Mouse (Mus musculus): Measurements from ENCODE around the gene Hikeshi. TPM values are rescaled to one million over a fixed set of nuclear protein-coding genes. Genes with fewer than 3 reads are reported as not detected.
A peak's percentile ranks its signal among the peaks of the same experiment; 100 is the strongest.

Gene Hikeshi
- 48.2 and 59.3 TPM in 2 replicates for polyA plus RNA-seq (2015; fragmentation: Nextera tagmentation; extraction: Ambion mirVana)

- peak within 1 kb of the TSS; percentile 96 for H3K4me3 ChIP-seq (ENCODE audit: low read depth, low read length)
- H3K9ac ChIP-seq (ENCODE audit: low read depth, low read length): peak within 1 kb of the TSS; percentile 86
- no peaks in the 10 kb centered on the region for H3K27me3 ChIP-seq (ENCODE audit: control insufficient read depth, insufficient read depth, low read depth, low read length)
- no peaks in the 10 kb centered on the region for H3K9me3 ChIP-seq (replicated peaks; ENCODE audit: control insufficient read depth, low read length)
- peaks cover 16% of the 10 kb centered on the region for H3K4me1 ChIP-seq (ENCODE audit: control insufficient read depth, low read depth, low read length)
- H3K27ac ChIP-seq (ENCODE audit: low read length): peak within 1 kb of the TSS; percentile 80
- H3K4me2 ChIP-seq (ENCODE audit: low read depth, low read length): peak within 1 kb of the TSS; percentile 91
- peak; percentile 100 for ATAC-seq (ENCODE audit: low read depth)
- H3K36me3 ChIP-seq (ENCODE audit: control insufficient read depth, insufficient read depth): no peaks in the 10 kb centered on the region
- under 1% methylated on average over 45 of the region's 45 CpGs for WGBS (ENCODE audit: insufficient replicate concordance)
Measured at GRCm38 (mm10) chr7:89940571-89941463, at the start of gene Hikeshi. TSS of gene Hikeshi (minus strand) at chr7:89941204.

DNA sequence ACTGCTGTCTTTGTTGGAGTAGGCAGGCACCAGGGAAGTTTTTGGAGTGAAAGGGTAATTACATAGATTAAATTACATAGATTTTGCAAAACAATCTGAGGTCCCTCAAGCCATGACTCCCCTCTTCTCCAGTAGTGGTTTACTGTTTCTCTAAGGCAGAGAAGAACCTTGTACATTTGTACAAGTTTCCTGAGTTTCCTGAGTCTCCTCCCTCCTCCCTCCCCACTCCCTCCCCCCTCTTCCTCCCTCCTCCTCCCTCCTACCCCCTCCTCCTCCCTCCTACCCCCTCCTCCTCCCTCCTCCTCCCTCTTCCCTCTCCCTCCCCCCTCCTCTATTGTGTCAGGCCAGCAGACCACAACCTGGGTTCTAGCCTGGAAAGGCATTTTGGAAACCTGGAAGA is 43.4 kb upstream of the Hikeshi start:
- no peak overlapping the region for H3K9ac ChIP-seq (ENCODE audit: low read depth, low read length)
- peaks cover 7% of the 10 kb centered on the region for H3K4me1 ChIP-seq (ENCODE audit: control insufficient read depth, low read depth, low read length)
- no peaks in the 10 kb centered on the region for H3K36me3 ChIP-seq (ENCODE audit: control insufficient read depth, insufficient read depth)
- ATAC-seq (ENCODE audit: low read depth): no peak
- H3K27ac ChIP-seq (ENCODE audit: low read length): no peak overlapping the region
- no peaks in the 10 kb centered on the region for H3K9me3 ChIP-seq (replicated peaks; ENCODE audit: control insufficient read depth, low read length)
- no peak overlapping the region for H3K4me3 ChIP-seq (ENCODE audit: low read depth, low read length)
- H3K27me3 ChIP-seq (ENCODE audit: control insufficient read depth, insufficient read depth, low read depth, low read length): no peaks in the 10 kb centered on the region
- H3K4me2 ChIP-seq (ENCODE audit: low read depth, low read length): no peak overlapping the region

DNA sequence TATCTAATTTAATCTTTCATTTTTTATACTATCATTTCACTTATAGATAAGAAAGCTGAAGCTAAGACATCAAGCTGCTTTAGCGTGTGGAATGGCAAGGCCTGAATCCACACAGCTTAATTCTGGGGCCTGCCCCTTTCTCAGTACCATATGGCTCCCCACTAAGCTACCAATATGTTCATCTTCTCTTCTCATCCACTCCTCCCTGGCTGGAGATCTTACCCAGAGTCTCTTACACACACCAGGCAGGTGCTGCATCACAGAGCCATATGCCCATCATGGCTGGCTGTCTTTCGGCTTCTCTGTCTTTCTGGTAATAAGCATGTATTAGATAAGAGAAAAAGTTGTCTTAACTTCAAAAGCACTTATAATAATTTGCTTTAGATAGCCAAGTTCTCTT is 42.4 kb upstream of the Hikeshi start:
- Histone ChIP-seq H3K9me3 (replicated peaks; ENCODE audit: control insufficient read depth, low read length) (no peaks in the 10 kb centered on the region), H3K4me1 (ENCODE audit: control insufficient read depth, low read depth, low read length) (peaks cover 15% of the 10 kb centered on the region), H3K27me3 (ENCODE audit: control insufficient read depth, insufficient read depth, low read depth, low read length) (no peaks in the 10 kb centered on the region), H3K27ac (ENCODE audit: low read length) (no peak overlapping the region), H3K4me2 (ENCODE audit: low read depth, low read length) (no peak overlapping the region), H3K9ac (ENCODE audit: low read depth, low read length) (no peak overlapping the region), H3K36me3 (ENCODE audit: control insufficient read depth, insufficient read depth) (no peaks in the 10 kb centered on the region), H3K4me3 (ENCODE audit: low read depth, low read length) (no peak overlapping the region)
- WGBS (ENCODE audit: insufficient replicate concordance): 71% methylated on average over 2 of the region's 2 CpGs
- ATAC-seq (ENCODE audit: low read depth): no peak

DNA sequence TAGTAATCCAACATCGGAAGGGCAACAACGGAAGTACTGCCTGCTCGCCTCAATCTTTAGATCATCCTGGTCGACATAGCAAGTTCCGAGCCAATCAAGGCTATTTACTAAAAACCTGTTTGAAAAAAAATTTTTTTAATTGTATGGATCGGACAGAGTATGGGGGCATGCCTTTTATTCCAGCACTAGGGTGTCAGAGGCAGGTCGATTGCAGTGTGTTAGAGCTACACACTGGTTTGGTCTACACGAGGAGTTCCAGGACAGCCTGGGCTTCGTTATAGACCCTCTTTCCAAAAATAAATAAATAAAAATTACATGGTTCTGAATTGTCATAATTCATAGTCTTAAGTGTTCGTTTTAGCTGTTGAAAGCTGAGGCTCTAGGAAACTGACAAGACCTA is 40.6 kb upstream of the Hikeshi start:
- Histone ChIP-seq H3K4me2 (ENCODE audit: low read depth, low read length) (peak overlapping the region; percentile 80), H3K4me3 (ENCODE audit: low read depth, low read length) (peak overlapping the region; percentile 84), H3K36me3 (ENCODE audit: control insufficient read depth, insufficient read depth) (peaks cover 5% of the 10 kb centered on the region; the same call in 1 of the 2 replicates), H3K4me1 (ENCODE audit: control insufficient read depth, low read depth, low read length) (peaks cover 16% of the 10 kb centered on the region), H3K27me3 (ENCODE audit: control insufficient read depth, insufficient read depth, low read depth, low read length) (no peaks in the 10 kb centered on the region), H3K9ac (ENCODE audit: low read depth, low read length) (peak overlapping the region; percentile 59), H3K9me3 (replicated peaks; ENCODE audit: control insufficient read depth, low read length) (no peaks in the 10 kb centered on the region), H3K27ac (ENCODE audit: low read length) (peak overlapping the region; percentile 60)
- ATAC-seq (ENCODE audit: low read depth): no peak
- WGBS (ENCODE audit: insufficient replicate concordance): 8% methylated on average over 10 of the region's 10 CpGs

DNA sequence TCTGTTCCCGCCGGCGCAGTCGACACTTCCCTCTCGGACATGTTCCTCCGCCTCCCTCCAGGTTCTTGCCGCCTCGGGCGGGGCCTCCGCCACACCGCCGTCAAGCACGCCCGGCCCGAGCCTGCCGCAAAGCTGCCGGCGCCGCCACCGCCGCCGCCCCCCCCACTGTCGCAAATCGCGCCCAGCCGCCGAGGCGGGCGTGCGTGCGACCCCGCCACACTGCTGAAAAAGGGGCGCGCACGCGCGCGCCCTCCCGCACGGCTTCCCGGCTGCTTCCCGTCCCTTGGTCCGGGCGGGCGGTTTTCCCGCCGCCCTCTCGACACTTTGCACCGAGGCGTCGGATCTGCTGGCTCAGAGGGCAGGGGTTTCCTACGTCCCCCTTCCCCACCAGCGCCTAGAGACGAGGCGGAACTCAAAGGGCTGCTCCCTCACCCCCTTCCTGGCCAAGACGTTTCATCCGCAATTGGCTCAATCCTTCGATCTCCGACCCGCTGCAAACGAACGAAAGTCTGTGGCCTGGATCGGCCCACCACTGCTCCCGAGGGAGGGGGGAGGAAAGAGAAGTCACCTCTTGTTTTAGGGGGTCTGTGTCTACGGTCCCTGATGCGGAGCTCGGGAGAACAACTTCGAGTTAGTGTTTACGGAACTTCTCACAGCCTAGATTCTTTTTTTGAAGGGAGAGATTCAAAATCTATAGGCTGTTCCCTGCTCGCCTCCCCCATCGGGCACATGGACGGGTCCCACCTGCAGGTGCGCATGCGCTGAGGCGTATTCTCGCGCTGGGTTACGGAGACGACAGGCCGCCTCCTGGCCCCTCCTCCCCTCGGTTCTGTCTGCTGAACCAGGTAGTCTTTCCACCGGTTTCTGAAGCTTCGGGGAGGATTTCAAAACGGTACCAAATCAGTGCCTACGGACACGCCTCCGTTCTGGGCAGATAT is 39.8 kb upstream of the Hikeshi start, which contains the start of gene Eed:
Eed (minus strand) TSS at position 499 of the 938 bp plus-strand sequence.
- peak within 1 kb of the TSS; percentile 92 for H3K9ac ChIP-seq (ENCODE audit: low read depth, low read length)
- peaks cover 10% of the 10 kb centered on the region for H3K36me3 ChIP-seq (ENCODE audit: control insufficient read depth, insufficient read depth)
- no peaks in the 10 kb centered on the region for H3K9me3 ChIP-seq (replicated peaks; ENCODE audit: control insufficient read depth, low read length)
- peak within 1 kb of the TSS; percentile 98 for H3K27ac ChIP-seq (ENCODE audit: low read length)
- peak; percentile 85 for ATAC-seq (ENCODE audit: low read depth)
- H3K4me3 ChIP-seq (ENCODE audit: low read depth, low read length): peak within 1 kb of the TSS; percentile 84
- no peaks in the 10 kb centered on the region for H3K27me3 ChIP-seq (ENCODE audit: control insufficient read depth, insufficient read depth, low read depth, low read length)
- peaks cover 16% of the 10 kb centered on the region for H3K4me1 ChIP-seq (ENCODE audit: control insufficient read depth, low read depth, low read length)
- H3K4me2 ChIP-seq (ENCODE audit: low read depth, low read length): peak within 1 kb of the TSS; percentile 80
- WGBS (ENCODE audit: insufficient replicate concordance): under 1% methylated on average over 87 of the region's 87 CpGs

GRCm38 (mm10) chr7:89980133-89980484 is 39.1 kb upstream of the Hikeshi start:
- Histone ChIP-seq H3K36me3 (ENCODE audit: control insufficient read depth, insufficient read depth) (peaks cover 16% of the 10 kb centered on the region), H3K27me3 (ENCODE audit: control insufficient read depth, insufficient read depth, low read depth, low read length) (no peaks in the 10 kb centered on the region), H3K9ac (ENCODE audit: low read depth, low read length) (peak overlapping the region; percentile 92), H3K4me2 (ENCODE audit: low read depth, low read length) (peak overlapping the region; percentile 80), H3K4me1 (ENCODE audit: control insufficient read depth, low read depth, low read length) (peaks cover 16% of the 10 kb centered on the region), H3K27ac (ENCODE audit: low read length) (peak overlapping the region; percentile 98), H3K9me3 (replicated peaks; ENCODE audit: control insufficient read depth, low read length) (no peaks in the 10 kb centered on the region), H3K4me3 (ENCODE audit: low read depth, low read length) (peak overlapping the region; percentile 84)
- ATAC-seq (ENCODE audit: low read depth): peak; percentile 35
- under 1% methylated on average over 31 of the region's 31 CpGs for WGBS (ENCODE audit: insufficient replicate concordance)

DNA sequence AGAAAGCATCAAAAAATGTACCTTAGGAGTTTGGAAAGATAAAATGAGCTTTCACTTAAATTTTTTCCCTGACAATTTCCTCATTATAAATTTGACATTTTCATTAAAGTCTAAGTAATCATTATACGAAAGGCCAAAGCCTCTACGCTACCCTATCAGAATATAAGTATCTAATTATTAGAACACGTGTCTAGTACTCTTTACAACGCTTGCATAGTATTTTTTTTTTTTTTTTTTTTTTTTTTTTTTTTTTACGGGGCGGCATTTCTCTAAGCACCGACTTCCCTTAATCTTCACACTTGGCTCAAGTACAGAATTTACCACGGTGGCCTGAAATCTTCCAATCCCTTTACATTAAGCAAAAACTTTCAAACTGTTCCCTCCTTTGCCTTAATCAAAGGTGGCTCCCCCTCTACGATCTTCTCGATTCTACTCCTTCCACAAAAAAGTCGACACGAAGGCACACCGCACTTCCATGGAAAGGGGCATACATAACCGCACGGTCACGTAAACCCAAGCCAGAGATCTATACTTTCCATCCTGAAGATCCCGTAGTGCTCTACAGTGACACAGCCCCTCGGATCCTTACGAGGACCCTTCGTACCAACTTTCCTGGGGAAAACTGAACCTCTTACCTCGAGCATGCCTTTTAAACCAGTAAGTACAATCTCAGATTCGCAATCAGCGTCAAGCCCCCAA is 38.6 kb upstream of the Hikeshi start:
- Histone ChIP-seq H3K4me2 (ENCODE audit: low read depth, low read length) (peak overlapping the region; percentile 80), H3K27me3 (ENCODE audit: control insufficient read depth, insufficient read depth, low read depth, low read length) (no peaks in the 10 kb centered on the region), H3K4me3 (ENCODE audit: low read depth, low read length) (peak overlapping the region; percentile 84), H3K4me1 (ENCODE audit: control insufficient read depth, low read depth, low read length) (peaks cover 16% of the 10 kb centered on the region), H3K36me3 (ENCODE audit: control insufficient read depth, insufficient read depth) (peaks cover 19% of the 10 kb centered on the region), H3K27ac (ENCODE audit: low read length) (peak overlapping the region; percentile 98), H3K9ac (ENCODE audit: low read depth, low read length) (peak overlapping the region; percentile 92), H3K9me3 (replicated peaks; ENCODE audit: control insufficient read depth, low read length) (no peaks in the 10 kb centered on the region)
- 4% methylated on average over 23 of the region's 23 CpGs for WGBS (ENCODE audit: insufficient replicate concordance)
- ATAC-seq (ENCODE audit: low read depth): no peak

DNA sequence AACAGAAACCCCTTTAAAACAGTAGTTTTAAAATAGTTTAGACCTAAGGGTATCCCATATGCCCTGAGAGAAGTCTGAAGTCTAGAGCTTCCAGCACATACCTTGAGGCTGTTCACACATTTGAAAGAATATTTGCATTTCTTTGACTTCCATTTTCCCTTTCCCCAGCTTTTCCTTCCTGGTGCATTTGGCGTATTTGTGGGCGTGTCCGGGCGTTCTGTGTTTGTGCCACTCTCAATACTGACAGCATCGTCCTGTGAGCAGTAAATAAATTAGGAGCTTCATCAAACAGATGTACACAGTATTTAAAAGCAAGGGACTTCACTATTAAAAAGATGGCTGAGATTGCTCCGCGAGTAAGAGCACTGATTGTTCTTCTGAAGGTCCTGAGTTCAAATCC is 35.8 kb upstream of the Hikeshi start:
- H3K27ac ChIP-seq (ENCODE audit: low read length): no peak overlapping the region
- no peak overlapping the region for H3K9ac ChIP-seq (ENCODE audit: low read depth, low read length)
- peaks cover 41% of the 10 kb centered on the region for H3K36me3 ChIP-seq (ENCODE audit: control insufficient read depth, insufficient read depth)
- WGBS (ENCODE audit: insufficient replicate concordance): 88% methylated on average over 7 of the region's 7 CpGs
- peaks cover 13% of the 10 kb centered on the region for H3K4me1 ChIP-seq (ENCODE audit: control insufficient read depth, low read depth, low read length)
- no peak overlapping the region for H3K4me2 ChIP-seq (ENCODE audit: low read depth, low read length)
- H3K9me3 ChIP-seq (replicated peaks; ENCODE audit: control insufficient read depth, low read length): no peaks in the 10 kb centered on the region
- ATAC-seq (ENCODE audit: low read depth): no peak
- H3K27me3 ChIP-seq (ENCODE audit: control insufficient read depth, insufficient read depth, low read depth, low read length): no peaks in the 10 kb centered on the region
- no peak overlapping the region for H3K4me3 ChIP-seq (ENCODE audit: low read depth, low read length)
